Mouse (Mus musculus): Measurements from ENCODE around the gene Megf11. TPM values are rescaled to one million over a fixed set of nuclear protein-coding genes. Genes with fewer than 3 reads are reported as not detected.

The Megf11 gene
- polyA plus RNA-seq, 1 experiment from 2014 or later = 0.56 TPM

DNA sequence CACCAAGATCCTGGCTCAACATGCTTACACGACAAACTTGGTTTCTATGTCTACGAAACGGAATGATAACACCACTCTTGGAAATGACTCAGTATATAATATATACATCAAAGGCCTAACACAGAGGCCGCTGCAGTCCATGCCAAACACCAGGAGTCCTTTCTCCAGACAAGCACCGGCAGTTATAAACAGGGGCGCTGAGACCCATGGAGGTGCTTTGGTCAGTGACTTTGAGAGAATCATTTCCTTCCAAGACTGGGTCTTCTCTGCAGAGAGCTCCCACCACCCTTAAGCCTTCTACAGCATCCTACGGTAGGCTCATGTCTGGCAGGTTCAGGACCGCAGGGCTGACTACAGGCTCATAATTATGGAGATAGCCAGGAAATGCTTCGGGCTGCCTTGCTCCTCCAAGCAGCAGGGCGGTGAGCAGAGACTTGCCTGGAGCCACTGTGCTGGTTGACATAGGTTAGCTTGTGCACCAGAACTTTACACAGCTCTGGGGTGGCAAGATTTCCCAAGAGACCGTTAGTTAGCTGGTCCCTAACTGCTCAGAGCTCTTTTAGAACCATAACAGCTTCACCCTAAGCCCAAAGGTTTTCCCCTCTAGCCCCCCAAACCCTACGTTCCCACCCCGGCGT is 219.8 kb downstream of the Megf11 start:
- no peaks in the 10 kb centered on the region for H3K9me3 ChIP-seq (ENCODE audit: low read length)
- no peak overlapping the region for H3K4me2 ChIP-seq (replicated peaks; ENCODE audit: low read depth, low read length)
- H3K4me3 ChIP-seq (ENCODE audit: low read depth, low read length) = no peak overlapping the region
- ATAC-seq (no peak), DNase-seq (ENCODE audit: low spot score) (no peak)
- no peaks in the 10 kb centered on the region for H3K36me3 ChIP-seq (ENCODE audit: insufficient read depth, low read length)
- H3K9ac ChIP-seq (replicated peaks; ENCODE audit: low read depth) = no peak overlapping the region
- 61% methylated on average over 14 of the region's 14 CpGs for WGBS
- no peaks in the 10 kb centered on the region for H3K27me3 ChIP-seq (replicated peaks; ENCODE audit: insufficient read depth, low read length)
- no peak overlapping the region for H3K27ac ChIP-seq (ENCODE audit: low read length)
- no peaks in the 10 kb centered on the region; the same call in 1 of the 2 replicates for H3K4me1 ChIP-seq (ENCODE audit: insufficient read depth, low read depth, low read length)
- TF ChIP-seq CTCF (IDR thresholded peaks at IDR 0.05) (no peak), EP300 (IDR thresholded peaks at IDR 0.05) (no peak)

DNA sequence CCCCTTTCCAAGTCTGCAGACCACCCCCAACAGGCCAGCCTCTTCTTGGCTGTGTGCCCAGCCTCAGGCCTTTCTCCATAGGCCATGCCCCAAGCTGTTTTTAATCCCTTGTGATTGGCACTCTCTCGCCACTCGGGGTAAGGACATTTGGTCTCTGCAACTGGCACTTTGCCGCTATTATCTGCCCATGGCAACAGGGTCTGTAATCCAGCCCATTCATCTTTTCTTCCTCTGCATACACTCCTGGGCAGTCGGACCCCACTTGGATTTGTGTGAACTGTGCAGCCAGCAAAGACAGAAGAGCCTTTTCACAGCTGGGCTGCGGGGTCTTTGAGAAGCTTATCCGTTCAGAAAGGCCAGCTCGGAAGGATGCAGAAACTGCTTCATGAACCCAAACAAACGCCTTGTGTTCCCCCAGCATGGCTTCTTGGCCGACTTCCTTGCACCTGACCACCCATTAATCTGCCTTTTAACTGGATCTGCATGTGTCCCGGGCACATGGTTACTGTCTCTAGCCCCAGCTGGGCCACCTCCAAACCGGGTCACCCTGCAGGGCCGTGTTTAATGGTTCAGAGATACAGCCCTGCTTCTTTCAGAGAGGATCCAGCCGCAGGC is 220.4 kb downstream of the Megf11 start:
- 36% methylated on average over 13 of the region's 13 CpGs for WGBS
- no peak overlapping the region for H3K4me2 ChIP-seq (replicated peaks; ENCODE audit: low read depth, low read length)
- H3K9ac ChIP-seq (replicated peaks; ENCODE audit: low read depth) = no peak overlapping the region
- H3K36me3 ChIP-seq (ENCODE audit: insufficient read depth, low read length) = no peaks in the 10 kb centered on the region
- H3K9me3 ChIP-seq (ENCODE audit: low read length) = no peaks in the 10 kb centered on the region
- TF ChIP-seq EP300 (IDR thresholded peaks at IDR 0.05) = no peak
- no peak for TF ChIP-seq CTCF (IDR thresholded peaks at IDR 0.05)
- no peak overlapping the region for H3K4me3 ChIP-seq (ENCODE audit: low read depth, low read length)
- H3K4me1 ChIP-seq (ENCODE audit: insufficient read depth, low read depth, low read length) = no peaks in the 10 kb centered on the region; the same call in 1 of the 2 replicates
- ATAC-seq (no peak), DNase-seq (ENCODE audit: low spot score) (peak; percentile 7)
- H3K27me3 ChIP-seq (replicated peaks; ENCODE audit: insufficient read depth, low read length) = no peaks in the 10 kb centered on the region
- no peak overlapping the region for H3K27ac ChIP-seq (ENCODE audit: low read length)

DNA sequence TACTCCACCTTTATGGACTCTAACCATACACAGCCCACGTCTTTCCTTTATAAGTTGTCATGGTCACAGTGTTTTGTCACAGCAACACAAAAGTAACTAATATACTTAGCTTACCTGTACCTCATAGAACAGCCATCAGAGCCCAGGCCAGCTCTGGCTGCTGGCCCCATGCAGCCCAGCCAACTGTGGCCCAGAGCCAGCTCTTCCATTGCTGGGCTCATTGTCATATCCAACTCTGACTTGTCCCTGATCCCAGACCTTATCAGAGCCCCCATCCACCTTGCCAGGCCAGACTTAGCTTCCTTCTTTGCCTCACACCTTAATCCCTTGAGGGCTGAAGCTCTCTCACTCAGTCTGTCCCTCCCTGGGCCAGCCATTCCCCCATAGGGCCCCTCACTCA is 221.6 kb downstream of the Megf11 start:
- no peak for DNase-seq (ENCODE audit: low spot score)
- Histone ChIP-seq H3K4me1 (ENCODE audit: insufficient read depth, low read depth, low read length) (no peaks in the 10 kb centered on the region; the same call in 1 of the 2 replicates), H3K9me3 (ENCODE audit: low read length) (no peaks in the 10 kb centered on the region), H3K27ac (ENCODE audit: low read length) (no peak overlapping the region), H3K4me3 (ENCODE audit: low read depth, low read length) (no peak overlapping the region), H3K4me2 (replicated peaks; ENCODE audit: low read depth, low read length) (no peak overlapping the region), H3K36me3 (ENCODE audit: insufficient read depth, low read length) (no peaks in the 10 kb centered on the region), H3K9ac (replicated peaks; ENCODE audit: low read depth) (no peak overlapping the region), H3K27me3 (replicated peaks; ENCODE audit: insufficient read depth, low read length) (no peaks in the 10 kb centered on the region)
- 96% methylated on average over 1 of the region's 1 CpGs for WGBS
- ATAC-seq = no peak
- TF ChIP-seq EP300 (IDR thresholded peaks at IDR 0.05) (no peak), CTCF (IDR thresholded peaks at IDR 0.05) (no peak)

DNA sequence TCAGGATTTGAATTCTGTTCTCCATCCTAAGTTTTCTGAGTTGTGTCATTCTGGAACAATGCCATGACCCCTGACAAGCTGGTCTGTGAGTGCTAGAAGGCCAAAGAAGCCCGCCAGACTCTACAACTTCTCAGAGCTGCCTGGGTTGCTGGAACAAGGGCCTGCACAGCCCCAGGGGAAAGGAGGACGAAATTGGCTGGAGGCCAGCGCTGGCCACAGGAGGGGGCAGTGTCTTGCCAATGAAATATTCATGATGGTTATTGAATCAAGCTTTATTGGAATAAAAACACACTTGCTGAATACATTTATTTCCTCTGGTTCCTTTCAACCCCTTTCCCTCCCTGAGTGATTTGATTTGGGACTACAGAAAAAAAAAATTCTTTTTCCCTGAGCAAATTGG is 224.1 kb downstream of the Megf11 start:
- Histone ChIP-seq H3K9ac (replicated peaks; ENCODE audit: low read depth) (no peak overlapping the region), H3K27me3 (replicated peaks; ENCODE audit: insufficient read depth, low read length) (no peaks in the 10 kb centered on the region), H3K27ac (ENCODE audit: low read length) (no peak overlapping the region), H3K9me3 (ENCODE audit: low read length) (no peaks in the 10 kb centered on the region), H3K36me3 (ENCODE audit: insufficient read depth, low read length) (no peaks in the 10 kb centered on the region), H3K4me3 (ENCODE audit: low read depth, low read length) (no peak overlapping the region), H3K4me1 (ENCODE audit: insufficient read depth, low read depth, low read length) (no peaks in the 10 kb centered on the region; the same call in 1 of the 2 replicates), H3K4me2 (replicated peaks; ENCODE audit: low read depth, low read length) (no peak overlapping the region)
- ATAC-seq (no peak), DNase-seq (ENCODE audit: low spot score) (no peak)
- TF ChIP-seq EP300 (IDR thresholded peaks at IDR 0.05) (no peak), CTCF (IDR thresholded peaks at IDR 0.05) (no peak)
- 41% methylated on average over 3 of the region's 3 CpGs for WGBS

DNA sequence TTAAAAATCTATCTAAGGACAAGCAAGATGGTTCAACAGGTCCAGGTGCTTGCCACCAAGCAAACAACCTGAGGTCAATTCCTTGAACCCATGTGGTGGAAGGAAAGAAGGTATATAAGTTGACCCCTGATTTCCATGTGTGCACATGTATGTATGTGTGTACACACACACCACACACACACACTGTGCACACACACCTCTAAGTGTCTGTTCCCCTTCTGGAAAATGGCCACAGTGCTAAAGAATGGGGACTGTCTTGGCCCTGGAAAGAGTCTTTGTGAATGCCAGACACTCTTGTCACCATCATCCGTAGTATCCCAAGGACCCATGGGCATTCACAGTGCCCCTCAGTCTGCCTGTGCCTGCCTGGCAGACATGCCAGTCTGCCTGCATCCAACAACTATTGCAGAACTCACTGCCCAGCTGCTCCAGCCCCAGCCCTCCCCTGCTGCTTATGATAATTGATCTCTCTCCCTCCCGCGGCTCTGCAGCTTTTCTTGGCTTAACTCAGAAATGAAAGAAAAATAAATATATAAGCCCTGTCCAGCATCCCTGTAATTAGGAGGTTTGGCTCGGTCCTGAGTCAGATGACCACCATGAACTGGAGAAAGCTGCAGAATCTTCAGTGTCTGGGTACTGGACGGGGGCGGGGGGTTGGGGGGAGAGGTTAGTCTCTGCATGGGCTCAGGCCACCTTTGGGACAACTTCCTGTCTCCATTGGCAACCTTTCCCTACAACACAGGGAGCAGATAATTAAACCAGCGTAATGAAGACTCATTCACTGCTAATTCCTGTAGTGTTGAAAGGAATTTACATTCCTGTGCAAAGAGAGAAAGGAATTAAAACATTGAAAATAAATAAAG is 226.9 kb downstream of the Megf11 start:
- ATAC-seq (no peak), DNase-seq (ENCODE audit: low spot score) (no peak)
- no peak overlapping the region for H3K9ac ChIP-seq (replicated peaks; ENCODE audit: low read depth)
- no peaks in the 10 kb centered on the region for H3K9me3 ChIP-seq (ENCODE audit: low read length)
- 22% methylated on average over 7 of the region's 7 CpGs for WGBS
- no peaks in the 10 kb centered on the region for H3K27me3 ChIP-seq (replicated peaks; ENCODE audit: insufficient read depth, low read length)
- no peak overlapping the region for H3K4me3 ChIP-seq (ENCODE audit: low read depth, low read length)
- no peaks in the 10 kb centered on the region for H3K36me3 ChIP-seq (ENCODE audit: insufficient read depth, low read length)
- no peak overlapping the region for H3K4me2 ChIP-seq (replicated peaks; ENCODE audit: low read depth, low read length)
- H3K27ac ChIP-seq (ENCODE audit: low read length) = no peak overlapping the region
- no peaks in the 10 kb centered on the region for H3K4me1 ChIP-seq (ENCODE audit: insufficient read depth, low read depth, low read length)
- TF ChIP-seq EP300 (IDR thresholded peaks at IDR 0.05) = no peak

DNA sequence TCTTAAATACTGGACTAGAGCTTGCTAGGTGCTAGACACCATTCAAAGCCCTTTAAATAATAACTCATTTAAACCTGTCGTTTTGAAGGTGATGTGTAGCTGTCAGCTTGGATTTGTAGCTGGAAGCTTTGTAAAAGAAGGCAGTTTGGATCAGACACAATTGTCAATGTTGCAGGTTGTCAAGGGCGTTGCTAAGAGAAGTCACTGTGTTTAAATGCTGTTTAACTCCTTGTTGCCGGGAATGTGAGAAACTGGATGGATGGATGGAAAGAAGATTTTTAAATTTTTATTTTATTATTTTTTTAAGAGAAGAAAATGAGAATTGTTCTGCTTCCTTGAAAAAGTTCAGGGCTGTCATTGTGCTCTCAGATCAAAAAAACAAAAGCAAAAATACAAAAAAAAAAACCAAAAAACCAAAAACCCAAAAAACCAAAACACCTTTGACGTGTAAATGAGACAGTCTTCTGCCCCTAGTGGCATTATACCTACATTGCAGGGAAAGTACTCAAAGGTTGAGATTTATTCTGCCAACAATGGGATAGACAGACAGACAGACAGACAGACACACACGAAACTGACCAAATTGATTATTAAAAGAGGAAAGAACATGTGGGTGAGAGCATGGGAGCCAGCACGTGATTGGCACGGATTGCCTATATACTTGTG is 227.7 kb downstream of the Megf11 start:
- WGBS = 47% methylated on average over 7 of the region's 7 CpGs
- DNase-seq (ENCODE audit: low spot score) (no peak), ATAC-seq (no peak)
- H3K4me2 ChIP-seq (replicated peaks; ENCODE audit: low read depth, low read length) = no peak overlapping the region
- H3K4me3 ChIP-seq (ENCODE audit: low read depth, low read length) = no peak overlapping the region
- no peaks in the 10 kb centered on the region for H3K4me1 ChIP-seq (ENCODE audit: insufficient read depth, low read depth, low read length)
- H3K36me3 ChIP-seq (ENCODE audit: insufficient read depth, low read length) = no peaks in the 10 kb centered on the region
- TF ChIP-seq EP300 (IDR thresholded peaks at IDR 0.05) (no peak), CTCF (IDR thresholded peaks at IDR 0.05) (peak; percentile 50)
- no peak overlapping the region for H3K9ac ChIP-seq (replicated peaks; ENCODE audit: low read depth)
- no peaks in the 10 kb centered on the region for H3K9me3 ChIP-seq (ENCODE audit: low read length)
- no peaks in the 10 kb centered on the region for H3K27me3 ChIP-seq (replicated peaks; ENCODE audit: insufficient read depth, low read length)
- no peak overlapping the region for H3K27ac ChIP-seq (ENCODE audit: low read length)
